Mouse (Mus musculus) MEL (cell line): ENCODE data around the gene Il27. TPM values are rescaled to one million over a fixed set of nuclear protein-coding genes. Genes with fewer than 3 reads are reported as not detected.

Experiments used
- DNase-seq: peaks from one replicate; pipeline ENCODE4 v3.0.0; 2011; ENCODE audit warnings: low read depth, low spot score
- H3K27ac ChIP-seq: 2 replicates; pipeline ENCODE4 v1.5.1; 2012; ENCODE audit warnings: low read depth, mild to moderate bottlenecking, control low read depth, low read length, moderate library complexity; ENCODE audit not compliant: control insufficient read depth
- H3K27me3 ChIP-seq, 2 experiments: fragments of 150-350 bp in 1 of 2; sonication (generic) in 1 of 2; 2 replicates each; pipeline ENCODE4 v1.6.1; 2012; ENCODE audit warnings: low read length in 2 of 2, mild to moderate bottlenecking in 2 of 2, improper control_type of control experiment in 1 of 2, moderate library complexity in 1 of 2; ENCODE audit not compliant: insufficient read depth in 2 of 2, control insufficient read depth in 1 of 2
- H3K36me3 ChIP-seq, 2 experiments: 2 replicates each; pipeline ENCODE4 v1.6.1; 2012 to 2014; ENCODE audit warnings: low read length in 2 of 2, improper control_type of control experiment in 1 of 2, inconsistent platforms in 1 of 2, mild to moderate bottlenecking in 1 of 2; ENCODE audit not compliant: insufficient read depth in 2 of 2, control insufficient read depth in 1 of 2
- H3K4me1 ChIP-seq, 2 experiments: fragments of 150-350 bp in 1 of 2; sonication (generic) in 1 of 2; 2 replicates each; pipeline ENCODE4 v1.6.1; 2012; ENCODE audit warnings: low read length in 2 of 2, improper control_type of control experiment in 1 of 2, mild to moderate bottlenecking in 1 of 2; ENCODE audit not compliant: insufficient read depth in 2 of 2, control insufficient read depth in 1 of 2
- H3K4me3 ChIP-seq, 2 experiments: fragments of 150-350 bp in 1 of 2; sonication (generic) in 1 of 2; 2 replicates each; pipeline ENCODE4 v1.5.1; 2012; ENCODE audit warnings: low read depth in 2 of 2, low read length in 2 of 2, mild to moderate bottlenecking in 2 of 2, moderate library complexity in 2 of 2, control low read depth in 1 of 2, improper control_type of control experiment in 1 of 2; ENCODE audit not compliant: control insufficient read depth in 1 of 2, insufficient read depth in 1 of 2
- H3K79me2 ChIP-seq: 2 replicates; pipeline ENCODE4 v1.6.1; 2012; ENCODE audit warnings: mild to moderate bottlenecking, low read length, moderate library complexity; ENCODE audit not compliant: control insufficient read depth, poor library complexity, insufficient read depth
- H3K9ac ChIP-seq: 2 replicates; pipeline ENCODE4 v1.6.1; 2012; ENCODE audit warnings: low read depth, mild to moderate bottlenecking, control low read depth, low read length, moderate library complexity; ENCODE audit not compliant: control insufficient read depth, poor library complexity, severe bottlenecking
- H3K9me3 ChIP-seq: fragments of 150-350 bp; sonication (generic); replicated peaks from 2 replicates; pipeline ENCODE4 v1.6.1; 2012; ENCODE audit warnings: mild to moderate bottlenecking, low read length, improper control_type of control experiment, moderate library complexity; ENCODE audit not compliant: insufficient read depth
- BHLHE40 ChIP-seq: IDR thresholded peaks from 2 replicates; pipeline ENCODE4 v1.6.1; 2012; ENCODE audit warnings: low read depth, mild to moderate bottlenecking, inconsistent platforms, low read length, improper control_type of control experiment, borderline replicate concordance
- CHD1 ChIP-seq: IDR thresholded peaks from 2 replicates; pipeline ENCODE4 v1.6.1; 2012; ENCODE audit warnings: low read depth, mild to moderate bottlenecking, inconsistent platforms, low read length, improper control_type of control experiment
- CHD2 ChIP-seq: IDR thresholded peaks from 2 replicates; pipeline ENCODE4 v1.6.1; 2011; ENCODE audit warnings: low read length, improper control_type of control experiment
- CTCF ChIP-seq, 3 experiments: IDR thresholded peaks in 2 of 3; conservative IDR thresholded peaks in 1 of 3; 2 replicates each; pipeline ENCODE4 v1.5.1; 2011 to 2012; ENCODE audit warnings: low read length in 3 of 3, low read depth in 2 of 3, mild to moderate bottlenecking in 2 of 3, improper control_type of control experiment in 1 of 3, inconsistent platforms in 1 of 3, mixed read lengths in 1 of 3, moderate library complexity in 1 of 3; ENCODE audit not compliant: control insufficient read depth in 1 of 3, insufficient read depth in 1 of 3, poor library complexity in 1 of 3, severe bottlenecking in 1 of 3
- E2F4 ChIP-seq: IDR thresholded peaks from 2 replicates; pipeline ENCODE4 v1.6.1; 2011; ENCODE audit warnings: low read depth, low read length, improper control_type of control experiment, borderline replicate concordance
- ELF1 ChIP-seq: IDR thresholded peaks from 2 replicates; pipeline ENCODE4 v1.6.1; 2014; ENCODE audit warnings: low read depth, mild to moderate bottlenecking, inconsistent platforms, low read length, improper control_type of control experiment, moderate library complexity
- ETS1 ChIP-seq: IDR thresholded peaks from 2 replicates; pipeline ENCODE4 v1.6.1; 2012; ENCODE audit warnings: low read depth, mild to moderate bottlenecking, inconsistent platforms, low read length, improper control_type of control experiment, moderate library complexity
- GABPA ChIP-seq: IDR thresholded peaks from 2 replicates; pipeline ENCODE4 v1.6.1; 2012; ENCODE audit warnings: low read depth, mild to moderate bottlenecking, inconsistent platforms, low read length, improper control_type of control experiment, moderate library complexity
- GATA1 ChIP-seq: IDR thresholded peaks from 2 replicates; pipeline ENCODE4 v1.6.1; 2011; ENCODE audit warnings: low read depth, low read length, improper control_type of control experiment
- HCFC1 ChIP-seq: IDR thresholded peaks from 2 replicates; pipeline ENCODE4 v1.6.1; 2012; ENCODE audit warnings: low read depth, mild to moderate bottlenecking, inconsistent platforms, low read length, improper control_type of control experiment, moderate library complexity
- JUND ChIP-seq: IDR thresholded peaks from 2 replicates; pipeline ENCODE4 v1.6.1; 2011; ENCODE audit warnings: low read depth, mild to moderate bottlenecking, improper control_type of control experiment, low read length
- KAT2A ChIP-seq: conservative IDR thresholded peaks from 2 replicates; pipeline ENCODE4 v1.6.1; 2012; ENCODE audit warnings: low read depth, low read length, improper control_type of control experiment, inconsistent platforms
- MAFK ChIP-seq: IDR thresholded peaks from 2 replicates; pipeline ENCODE4 v1.6.1; 2011; ENCODE audit warnings: low read depth, mild to moderate bottlenecking, low read length, improper control_type of control experiment, borderline replicate concordance
- MAX ChIP-seq: IDR thresholded peaks from 2 replicates; pipeline ENCODE4 v1.6.1; 2011; ENCODE audit warnings: low read length, improper control_type of control experiment
- MAZ ChIP-seq: IDR thresholded peaks from 2 replicates; pipeline ENCODE4 v1.6.1; 2012; ENCODE audit warnings: low read depth, mild to moderate bottlenecking, inconsistent platforms, low read length, improper control_type of control experiment
- MEF2A ChIP-seq: IDR thresholded peaks from 2 replicates; pipeline ENCODE4 v1.6.1; 2014; ENCODE audit warnings: low read depth, mild to moderate bottlenecking, inconsistent platforms, low read length, improper control_type of control experiment; ENCODE audit not compliant: poor library complexity, insufficient replicate concordance, severe bottlenecking; ENCODE audit errors: extremely low read depth
- MYC ChIP-seq: IDR thresholded peaks from 2 replicates; pipeline ENCODE4 v1.6.1; 2011; ENCODE audit warnings: low read depth, mild to moderate bottlenecking, low read length, improper control_type of control experiment, moderate library complexity
- POLR2AphosphoS5 ChIP-seq: IDR thresholded peaks from 2 replicates; pipeline ENCODE4 v1.6.1; 2012; ENCODE audit warnings: low read depth, borderline replicate concordance, mild to moderate bottlenecking, inconsistent platforms, low read length, moderate library complexity, mixed read lengths
- SIN3A ChIP-seq: IDR thresholded peaks from 2 replicates; pipeline ENCODE4 v1.6.1; 2012; ENCODE audit warnings: low read length, improper control_type of control experiment, inconsistent platforms
- SMC3 ChIP-seq: IDR thresholded peaks from 2 replicates; pipeline ENCODE4 v1.6.1; 2011; ENCODE audit warnings: low read depth, low read length, improper control_type of control experiment
- TAL1 ChIP-seq: IDR thresholded peaks from 2 replicates; pipeline ENCODE4 v1.6.1; 2012; ENCODE audit warnings: mild to moderate bottlenecking, inconsistent platforms, low read length, moderate library complexity, mixed read lengths
- TCF12 ChIP-seq: IDR thresholded peaks from 2 replicates; pipeline ENCODE4 v1.6.1; 2014; ENCODE audit warnings: low read depth, mild to moderate bottlenecking, inconsistent platforms, low read length, improper control_type of control experiment, moderate library complexity
- USF1 ChIP-seq: IDR thresholded peaks from 2 replicates; pipeline ENCODE4 v1.6.1; 2014; ENCODE audit warnings: low read depth, mild to moderate bottlenecking, inconsistent platforms, low read length, improper control_type of control experiment, moderate library complexity
- ZC3H11A ChIP-seq: IDR thresholded peaks from 2 replicates; pipeline ENCODE4 v1.6.1; 2012; ENCODE audit warnings: low read depth, mild to moderate bottlenecking, inconsistent platforms, low read length, improper control_type of control experiment
- ZMIZ1 ChIP-seq: IDR thresholded peaks from 2 replicates; pipeline ENCODE4 v1.6.1; 2012; ENCODE audit warnings: low read depth, mild to moderate bottlenecking, inconsistent platforms, low read length, improper control_type of control experiment, moderate library complexity
- ZNF384 ChIP-seq: IDR thresholded peaks from 2 replicates; pipeline ENCODE4 v1.6.1; 2012; ENCODE audit warnings: low read depth, mild to moderate bottlenecking, inconsistent platforms, low read length, improper control_type of control experiment
- polyA plus RNA-seq, 2 experiments: library from polyadenylated mRNA; stranded (reverse) in 1 of 2; unstranded in 1 of 2; fragments of >175 nt in 1 of 2; fragments of >200 nt in 1 of 2; gene quantifications; 2 replicates each; pipeline versions ENCODE4 v1.2.1 to v1.2.4; 2012; ENCODE audit warnings: low replicate concordance in 2 of 2, low read depth in 1 of 2; ENCODE audit not compliant: insufficient read length in 2 of 2, insufficient read depth in 1 of 2, missing spikeins in 1 of 2
- total RNA-seq: library from RNA; depleted of rRNA; stranded (reverse); fragments of 300-350 nt; gene quantifications from 2 replicates; pipeline ENCODE4 v1.2.3, GENCODE M21; 2012

Gene Il27
- total and polyA plus RNA-seq, 3 experiments: 0.07 TPM; not detected in 2

GRCm38 (mm10) chr7:126587779-126588178 lies 7.0 kb downstream of the Il27 start:
- Histone ChIP-seq H3K79me2 (peaks cover 3% of the 10 kb centered on the region; the same call in 1 of the 2 replicates), H3K4me3 (no peak overlapping the region), H3K4me1 (peaks cover 0 to 20% of the 10 kb centered on the region in 2 experiments; a peak in 3 of 4 replicates), H3K27me3 (no peaks in the 10 kb centered on the region), H3K9ac (no peak overlapping the region), H3K27ac (no peak overlapping the region), H3K36me3 (peaks cover 0 to 8% of the 10 kb centered on the region in 2 experiments; a peak in 2 of 4 replicates), H3K9me3 (no peaks in the 10 kb centered on the region)
- no peak for TF ChIP-seq SIN3A
- no peak for TF ChIP-seq POLR2AphosphoS5
- no peak for TF ChIP-seq ETS1
- TF ChIP-seq CHD1: no peak
- no peak for TF ChIP-seq MAFK
- no peak for TF ChIP-seq KAT2A
- TF ChIP-seq CHD2: no peak
- TF ChIP-seq SMC3: no peak
- no peak for TF ChIP-seq ZC3H11A
- TF ChIP-seq HCFC1: no peak
- TF ChIP-seq CTCF (IDR thresholded peaks at IDR 0.05 in 2 of 3, conservative IDR thresholded peaks at IDR 0.05 in 1 of 3; ENCODE audit: control insufficient read depth in 1 of 3, insufficient read depth in 1 of 3, low read depth in 2 of 3, low read length in 3 of 3, poor library complexity in 1 of 3, severe bottlenecking in 1 of 3): no peak
- no peak for DNase-seq

DNA sequence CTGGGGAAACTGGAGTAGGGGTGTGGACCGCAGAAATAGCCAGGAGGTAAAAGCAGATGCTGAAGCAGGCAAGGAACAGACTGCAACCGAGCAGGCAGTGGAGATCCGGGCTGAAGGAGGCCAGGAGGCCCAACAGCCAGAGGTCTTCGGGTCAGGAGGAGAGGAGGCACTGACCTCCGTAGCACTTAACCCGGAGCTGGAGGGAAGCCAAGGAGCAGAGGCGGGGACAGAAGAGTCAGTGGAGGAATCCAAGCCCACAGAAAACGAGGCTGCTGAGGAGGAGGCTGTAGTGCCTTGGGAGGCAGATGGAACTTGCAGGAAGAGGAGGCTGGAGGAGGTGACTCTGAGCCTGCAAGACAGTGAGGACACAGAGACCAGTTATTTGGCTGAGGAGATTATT lies 7.9 kb downstream of the Il27 start:
- H3K27me3 ChIP-seq: no peaks in the 10 kb centered on the region

DNA sequence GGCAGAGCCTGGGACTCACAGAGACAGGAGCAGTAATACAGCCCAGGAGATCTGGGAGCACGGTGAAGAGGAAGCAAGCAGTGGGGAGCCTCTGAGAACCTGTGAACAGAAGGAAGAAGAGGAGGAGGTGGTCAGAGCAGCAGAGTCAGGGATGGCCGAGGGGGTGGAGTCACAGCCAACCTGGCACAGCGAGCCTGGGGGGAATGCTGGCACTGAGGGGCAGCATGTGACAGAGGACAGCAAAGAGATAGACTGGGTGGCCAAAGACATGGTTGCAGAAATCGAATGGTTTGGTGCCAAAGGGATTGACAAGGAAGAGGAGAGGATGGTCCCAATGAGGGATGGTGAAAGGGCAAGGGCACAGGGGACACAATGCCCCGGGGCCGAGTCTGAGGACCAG lies 9.0 kb downstream of the Il27 start, which contains the start of gene Cln3:
Gene Cln3, minus strand, starts transcription at position 101 of the 400 bp plus-strand sequence.
- H3K4me3 ChIP-seq: peak within 1 kb of the TSS; percentile 26 to 82; a peak in 3 of 4 replicates
- peaks cover 0 to 20% of the 10 kb centered on the region in 2 experiments; a peak in 2 of 4 replicates for H3K36me3 ChIP-seq
- no peaks in the 10 kb centered on the region for H3K9me3 ChIP-seq
- H3K4me1 ChIP-seq: peaks cover 7 to 34% of the 10 kb centered on the region in 2 experiments
- peak within 1 kb of the TSS; percentile 95 for H3K27ac ChIP-seq
- peak within 1 kb of the TSS; percentile 85 for H3K9ac ChIP-seq
- peaks cover 3% of the 10 kb centered on the region; the same call in 1 of the 2 replicates for H3K79me2 ChIP-seq
- no peak for DNase-seq
- H3K27me3 ChIP-seq: no peaks in the 10 kb centered on the region
- TF ChIP-seq E2F4 (no peak), MAZ (no peak), CTCF (IDR thresholded peaks at IDR 0.05 in 2 of 3, conservative IDR thresholded peaks at IDR 0.05 in 1 of 3; ENCODE audit: control insufficient read depth in 1 of 3, insufficient read depth in 1 of 3, low read depth in 2 of 3, low read length in 3 of 3, poor library complexity in 1 of 3, severe bottlenecking in 1 of 3) (no peak), USF1 (no peak), HCFC1 (no peak), JUND (no peak), POLR2AphosphoS5 (no peak), MEF2A (no peak), TCF12 (no peak), CHD1 (no peak), ELF1 (no peak), ZMIZ1 (no peak), TAL1 (no peak), ZNF384 (no peak), ZC3H11A (no peak), MAX (no peak)

More for the DNA sequence above, 7.9 kb downstream of the Il27 start:
- no peak for TF ChIP-seq BHLHE40
- no peak for TF ChIP-seq E2F4
- TF ChIP-seq ELF1: no peak
- TF ChIP-seq HCFC1: no peak
- no peak for TF ChIP-seq MEF2A
- no peak for TF ChIP-seq CHD2
- TF ChIP-seq MYC: no peak
- no peak for TF ChIP-seq GATA1
- no peak for TF ChIP-seq GABPA
- Histone ChIP-seq H3K79me2 (peaks cover 3% of the 10 kb centered on the region; the same call in 1 of the 2 replicates), H3K27ac (no peak overlapping the region), H3K36me3 (peaks cover 0 to 14% of the 10 kb centered on the region in 2 experiments; a peak in 2 of 4 replicates), H3K4me1 (peaks cover 5 to 28% of the 10 kb centered on the region in 2 experiments), H3K9ac (no peak overlapping the region), H3K4me3 (no peak overlapping the region), H3K9me3 (no peaks in the 10 kb centered on the region)
- DNase-seq: no peak
